Mouse (Mus musculus) ES-E14 (cell line): ENCODE results near the gene Eepd1.

ENCODE experiments used
- CHD2 ChIP-seq: IDR thresholded peaks from 2 replicates; pipeline ENCODE4 v1.6.1; 2014; ENCODE audit warnings: mild to moderate bottlenecking, low read depth, low read length, inconsistent platforms
- HCFC1 ChIP-seq: IDR thresholded peaks from 2 replicates; pipeline ENCODE4 v1.6.1; 2012; ENCODE audit warnings: low read length, inconsistent platforms, borderline replicate concordance; ENCODE audit not compliant: insufficient read depth
- MAFK ChIP-seq: IDR thresholded peaks from 2 replicates; pipeline ENCODE4 v1.6.1; 2014; ENCODE audit warnings: mild to moderate bottlenecking, low read depth, low read length, inconsistent platforms; ENCODE audit not compliant: insufficient read depth
- ZC3H11A ChIP-seq: IDR thresholded peaks from 2 replicates; pipeline ENCODE4 v1.6.1; 2012; ENCODE audit warnings: low read depth, mild to moderate bottlenecking, inconsistent platforms, low read length, borderline replicate concordance
- ZNF384 ChIP-seq: IDR thresholded peaks from 2 replicates; pipeline ENCODE4 v1.6.1; 2012; ENCODE audit warnings: low read depth, low read length, inconsistent platforms

DNA sequence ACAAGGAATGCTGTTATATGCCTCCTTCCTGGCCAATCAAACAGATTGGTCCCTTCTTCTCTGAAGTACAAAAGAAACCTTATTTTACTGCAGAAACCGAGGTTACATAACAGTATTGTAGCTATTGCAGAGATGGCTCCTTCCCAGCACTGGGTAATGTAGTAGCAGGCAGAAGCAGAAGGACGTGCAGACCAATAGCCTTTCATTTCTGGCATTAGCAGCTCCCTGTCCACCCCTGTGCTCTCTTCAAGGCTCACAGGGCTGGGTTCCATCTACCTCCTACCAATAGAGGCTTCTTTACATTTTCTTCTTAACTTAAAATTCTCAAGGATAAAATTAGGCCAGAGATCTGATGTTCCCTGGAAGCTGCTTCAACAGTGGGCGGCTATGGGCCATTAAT is 38.3 kb upstream of the Eepd1 start:
- TF ChIP-seq ZC3H11A: no peak
- TF ChIP-seq HCFC1: no peak
- TF ChIP-seq CHD2: no peak
- TF ChIP-seq MAFK: no peak
- no peak for TF ChIP-seq ZNF384
